Mouse (Mus musculus) ES-Bruce4 (cell line): Measurements from ENCODE around the gene Ror2.

ENCODE experiments used
- CTCF ChIP-seq: IDR thresholded peaks from one replicate; pipeline ENCODE4 v1.8.1; 2011; ENCODE audit warnings: low read depth, low read length
- POLR2A ChIP-seq: IDR thresholded peaks from one replicate; pipeline ENCODE4 v1.8.1; 2011; ENCODE audit warnings: low read length; ENCODE audit not compliant: insufficient read depth

DNA sequence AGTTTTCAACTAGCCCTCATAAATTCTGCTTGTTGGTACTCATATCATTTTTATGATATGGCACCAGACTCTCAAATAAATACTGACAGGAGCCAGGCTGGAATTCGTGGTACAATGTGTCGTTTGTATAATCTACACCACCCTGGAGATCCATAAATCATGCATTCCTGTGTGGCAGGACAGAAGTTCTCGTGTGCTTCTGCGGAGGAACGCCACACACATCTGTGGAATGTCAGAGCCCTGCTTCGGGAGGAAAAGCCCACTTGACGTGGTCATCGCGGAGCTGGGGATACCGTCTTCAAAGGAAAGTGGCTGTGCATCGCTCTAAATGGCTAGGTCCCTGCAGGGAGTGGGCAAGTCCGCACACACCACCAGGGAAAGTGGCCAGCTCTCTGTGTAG, 7.1 kb upstream of the Ror2 start:
- TF ChIP-seq POLR2A (no peak), CTCF (no peak)
